Mouse (Mus musculus) small intestine, adult 2 months (tissue): ENCODE results near the gene Habp2.

Source experiments
- CTCF ChIP-seq: fragments of 200-500 bp; IDR thresholded peaks from 2 replicates; pipeline ENCODE4 v1.5.1; 2012; ENCODE audit warnings: low read depth, mild to moderate bottlenecking, control low read depth, inconsistent platforms, low read length, moderate library complexity, mixed read lengths; ENCODE audit not compliant: insufficient replicate concordance, insufficient read length; ENCODE audit errors: extremely low read depth
- POLR2A ChIP-seq: fragments of 200-500 bp; IDR thresholded peaks from 2 replicates; pipeline ENCODE4 v1.6.1; 2012; ENCODE audit warnings: low read depth, mild to moderate bottlenecking, control low read depth, inconsistent platforms, low read length, moderate library complexity

- no peak for TF ChIP-seq CTCF
- no peak for TF ChIP-seq POLR2A
Observed at GRCm38 (mm10) chr19:56296668-56297067, 9.7 kb downstream of the Habp2 start.
